Mouse (Mus musculus) erythroblast, embryonic 14.5 days (primary cell): ENCODE measurements around the gene Tmem221.

ENCODE experiments used
- GATA1 ChIP-seq: IDR thresholded peaks from 2 replicates; pipeline ENCODE4 v1.6.1; 2012; ENCODE audit warnings: low read length, inconsistent platforms, mixed read lengths
- TAL1 ChIP-seq: IDR thresholded peaks from 3 replicates; pipeline ENCODE4 v1.6.1; 2012; ENCODE audit warnings: low read length, inconsistent platforms, mixed read lengths

GRCm38 (mm10) chr8:71562751-71563150 is 4.1 kb upstream of the Tmem221 start:
- no peak for TF ChIP-seq TAL1
- no peak for TF ChIP-seq GATA1
